Mouse (Mus musculus) ES-Bruce4 (cell line): ENCODE results near the gene Pcnx. TPM values are rescaled to one million over a fixed set of nuclear protein-coding genes. Genes with fewer than 3 reads are reported as not detected.

ENCODE experiments used
- H3K27ac ChIP-seq: 2 replicates; pipeline ENCODE4 v1.5.1; 2012; ENCODE audit warnings: low read length, inconsistent platforms; ENCODE audit not compliant: insufficient read depth
- H3K27me3 ChIP-seq: 2 replicates; pipeline ENCODE4 v1.6.1; 2012; ENCODE audit warnings: mild to moderate bottlenecking, low read length, inconsistent platforms; ENCODE audit not compliant: control insufficient read depth, poor library complexity, insufficient read depth, severe bottlenecking
- H3K36me3 ChIP-seq: 2 replicates; pipeline ENCODE4 v1.6.1; 2012; ENCODE audit warnings: inconsistent platforms, mild to moderate bottlenecking, low read length, moderate library complexity; ENCODE audit not compliant: control insufficient read depth, poor library complexity, insufficient read depth, severe bottlenecking
- H3K4me1 ChIP-seq: one replicate; pipeline ENCODE4 v1.8.1; 2011; ENCODE audit warnings: low read length; ENCODE audit not compliant: control insufficient read depth, insufficient read depth
- H3K4me3 ChIP-seq: 2 replicates; pipeline ENCODE4 v1.5.1; 2011; ENCODE audit warnings: low read depth, mild to moderate bottlenecking, low read length
- H3K9ac ChIP-seq: 2 replicates; pipeline ENCODE4 v1.6.1; 2012; ENCODE audit warnings: low read depth, mild to moderate bottlenecking, inconsistent platforms; ENCODE audit not compliant: poor library complexity, severe bottlenecking
- H3K9me3 ChIP-seq: replicated peaks from 2 replicates; pipeline ENCODE4 v1.6.1; 2012; ENCODE audit warnings: mild to moderate bottlenecking, low read length, inconsistent platforms; ENCODE audit not compliant: control insufficient read depth, poor library complexity, insufficient read depth, severe bottlenecking
- CTCF ChIP-seq: IDR thresholded peaks from one replicate; pipeline ENCODE4 v1.8.1; 2011; ENCODE audit warnings: low read depth, low read length
- EP300 ChIP-seq: IDR thresholded peaks from 2 replicates; pipeline ENCODE4 v1.6.1; 2011; ENCODE audit warnings: low read depth, low read length; ENCODE audit not compliant: insufficient read depth
- POLR2A ChIP-seq: IDR thresholded peaks from one replicate; pipeline ENCODE4 v1.8.1; 2011; ENCODE audit warnings: low read length; ENCODE audit not compliant: insufficient read depth
- polyA plus RNA-seq: library from polyadenylated mRNA; stranded (reverse); fragments of >200 nt; gene quantifications from 2 replicates; pipeline ENCODE4 v1.2.4, GENCODE M21; 2011; ENCODE audit warnings: low read depth; ENCODE audit not compliant: missing spikeins, insufficient read depth, insufficient read length

Pcnx gene
- polyA plus RNA-seq, 1 experiment, result 18.5 TPM

GRCm38 (mm10) chr12:81849629-81850028, 10.2 kb upstream of the Pcnx start:
- Histone ChIP-seq H3K27ac (no peak overlapping the region), H3K4me3 (no peak overlapping the region), H3K9me3 (no peaks in the 10 kb centered on the region), H3K27me3 (no peaks in the 10 kb centered on the region), H3K9ac (no peak overlapping the region), H3K36me3 (no peaks in the 10 kb centered on the region), H3K4me1 (no peaks in the 10 kb centered on the region)
- TF ChIP-seq CTCF (no peak), POLR2A (no peak), EP300 (no peak)

- Histone ChIP-seq H3K9me3 (no peaks in the 10 kb centered on the region), H3K4me3 (no peak overlapping the region), H3K36me3 (no peaks in the 10 kb centered on the region), H3K27ac (no peak overlapping the region), H3K4me1 (no peaks in the 10 kb centered on the region), H3K9ac (no peak overlapping the region), H3K27me3 (no peaks in the 10 kb centered on the region)
- no peak for TF ChIP-seq POLR2A
- no peak for TF ChIP-seq CTCF
- TF ChIP-seq EP300, result no peak
Observed at GRCm38 (mm10) chr12:81852551-81852950, 7.3 kb upstream of the Pcnx start.

- no peak overlapping the region for H3K27ac ChIP-seq
Observed at GRCm38 (mm10) chr12:81852977-81853376, 6.8 kb upstream of the Pcnx start.

GRCm38 (mm10) chr12:81853543-81853942, 6.3 kb upstream of the Pcnx start:
- Histone ChIP-seq H3K27me3 (no peaks in the 10 kb centered on the region), H3K4me1 (no peaks in the 10 kb centered on the region), H3K9ac (no peak overlapping the region), H3K27ac (no peak overlapping the region), H3K9me3 (no peaks in the 10 kb centered on the region), H3K4me3 (no peak overlapping the region), H3K36me3 (no peaks in the 10 kb centered on the region)
- TF ChIP-seq POLR2A, result no peak
- TF ChIP-seq EP300, result no peak
- TF ChIP-seq CTCF, result no peak

More at GRCm38 (mm10) chr12:81852977-81853376, 6.8 kb upstream of the Pcnx start:
- H3K4me3 ChIP-seq, result no peak overlapping the region
- H3K9me3 ChIP-seq, result no peaks in the 10 kb centered on the region
- H3K9ac ChIP-seq, result no peak overlapping the region
- H3K4me1 ChIP-seq, result no peaks in the 10 kb centered on the region
- H3K27me3 ChIP-seq, result no peaks in the 10 kb centered on the region
- TF ChIP-seq EP300 (no peak), POLR2A (no peak), CTCF (no peak)
- H3K36me3 ChIP-seq, result no peaks in the 10 kb centered on the region

- H3K36me3 ChIP-seq, result no peaks in the 10 kb centered on the region
- no peaks in the 10 kb centered on the region for H3K4me1 ChIP-seq
- no peak overlapping the region for H3K27ac ChIP-seq
- no peak overlapping the region for H3K4me3 ChIP-seq
- no peaks in the 10 kb centered on the region for H3K27me3 ChIP-seq
- no peaks in the 10 kb centered on the region for H3K9me3 ChIP-seq
- no peak for TF ChIP-seq CTCF
- TF ChIP-seq EP300, result no peak
- no peak for TF ChIP-seq POLR2A
- no peak overlapping the region for H3K9ac ChIP-seq
Observed at GRCm38 (mm10) chr12:81855031-81855430, 4.8 kb upstream of the Pcnx start.

- TF ChIP-seq POLR2A (no peak), CTCF (no peak), EP300 (no peak)
- H3K4me3 ChIP-seq, result no peak overlapping the region
Observed at GRCm38 (mm10) chr12:81856696-81857095, 3.1 kb upstream of the Pcnx start.

More at GRCm38 (mm10) chr12:81856696-81857095, 3.1 kb upstream of the Pcnx start:
- Histone ChIP-seq H3K4me1 (no peaks in the 10 kb centered on the region), H3K27me3 (no peaks in the 10 kb centered on the region), H3K9ac (no peak overlapping the region), H3K27ac (no peak overlapping the region), H3K36me3 (no peaks in the 10 kb centered on the region), H3K9me3 (no peaks in the 10 kb centered on the region)
